Mouse (Mus musculus): ENCODE data around the gene Olfr1497.
"Not testable (repeated sequence)": the region's sequence is repeated elsewhere in the genome, so short reads cannot be mapped to it uniquely, and the experiment has no call there.

Olfr1497 gene

GRCm38 (mm10) chr19:13798102-13798501 lies at the start of gene Olfr1497:
Olfr1497 (minus strand) TSS chr19:13798202.
- DNase-seq (ENCODE audit: extremely low read depth, low read depth), result no peak

- DNase-seq (ENCODE audit: extremely low read depth, low read depth), result no peak
These were observed 32.4 kb upstream of the Olfr1497 start, which contains the start of gene Olfr1500 for GRCm38 (mm10) chr19:13830388-13830787. Olfr1500 (minus strand) TSS chr19:13830488.

GRCm38 (mm10) chr19:13828447-13828846 lies 30.4 kb upstream of the Olfr1497 start:
- DNase-seq (ENCODE audit: extremely low read depth, low read depth), result no peak

- peak; percentile 62 for DNase-seq (ENCODE audit: extremely low read depth, low read depth)
These were observed 22.8 kb upstream of the Olfr1497 start for GRCm38 (mm10) chr19:13820847-13821246.

GRCm38 (mm10) chr19:13819347-13819746 lies 21.3 kb upstream of the Olfr1497 start, which contains the start of gene Olfr1499:
Olfr1499 (minus strand) TSS chr19:13819447.
- DNase-seq (ENCODE audit: extremely low read depth, low read depth), result no peak

- DNase-seq (ENCODE audit: extremely low read depth, low read depth), result peak; percentile 25
These were observed 20.8 kb upstream of the Olfr1497 start for GRCm38 (mm10) chr19:13818827-13819226.

- DNase-seq (ENCODE audit: extremely low read depth, low read depth), result no peak
These were observed 14.8 kb upstream of the Olfr1497 start for GRCm38 (mm10) chr19:13812823-13813222.

GRCm38 (mm10) chr19:13805486-13805885 lies 7.5 kb upstream of the Olfr1497 start:
- not testable (repeated sequence) for DNase-seq (ENCODE audit: extremely low read depth, low read depth)

GRCm38 (mm10) chr19:13777578-13777977 lies 20.4 kb downstream of the Olfr1497 start, which contains the start of gene Olfr1496:
Olfr1496 (plus strand) TSS chr19:13777878.
- DNase-seq (ENCODE audit: extremely low read depth, low read depth), result no peak

- no peak for DNase-seq (ENCODE audit: extremely low read depth, low read depth)
These were observed 29.3 kb downstream of the Olfr1497 start for GRCm38 (mm10) chr19:13768565-13769276.

GRCm38 (mm10) chr19:13764306-13764705 lies 33.7 kb downstream of the Olfr1497 start, which contains the start of gene Olfr1495:
Olfr1495 (plus strand) TSS chr19:13764606.
- no peak for DNase-seq (ENCODE audit: extremely low read depth, low read depth)

- no peak for DNase-seq (ENCODE audit: extremely low read depth, low read depth)
These were observed 48.6 kb downstream of the Olfr1497 start for GRCm38 (mm10) chr19:13749366-13749765.

All from MEL-GATA-1-ER (cell line).